Mouse (Mus musculus): ENCODE results near the gene Krt14. TPM values are rescaled to one million over a fixed set of nuclear protein-coding genes. Genes with fewer than 3 reads are reported as not detected.
"Not testable (repeated sequence)": the region's sequence is repeated elsewhere in the genome, so short reads cannot be mapped to it uniquely, and the experiment has no call there.

The Krt14 gene
- 3.0 and 3.1 TPM in 2 replicates for polyA plus RNA-seq (2015; fragmentation: Nextera tagmentation; extraction: Ambion mirVana)

DNA sequence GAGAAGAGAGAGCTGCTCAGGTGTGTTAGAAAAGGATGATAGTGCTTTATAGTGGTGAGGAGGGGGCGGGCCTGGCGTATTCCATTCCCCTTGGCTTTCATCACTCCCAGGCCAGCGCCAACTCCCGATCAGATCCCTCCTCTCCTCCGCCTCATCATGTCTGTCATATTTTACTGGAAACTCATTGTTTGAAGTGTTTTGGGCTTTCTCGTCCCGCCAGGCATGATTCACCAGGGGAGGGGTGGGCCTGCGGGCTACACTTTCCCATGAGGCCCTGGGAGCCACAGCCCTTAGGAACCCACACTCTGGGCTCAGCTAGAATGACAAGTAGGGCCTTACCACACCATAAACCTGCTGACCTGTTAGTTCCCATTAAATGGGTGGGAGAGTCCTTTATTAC lies at the start of gene Krt14:
Gene Krt14, minus strand, starts transcription at position 51 of the 400 bp plus-strand sequence.
- 81% methylated on average over 8 of the region's 8 CpGs for WGBS
- no peaks in the 10 kb centered on the region for H3K36me3 ChIP-seq
- no peak within 1 kb of the TSS for H3K27ac ChIP-seq (replicated peaks)
- ATAC-seq (ENCODE audit: extremely low read depth, insufficient number of reproducible peaks, low FRiP score, low TSS enrichment): no peak
- no peaks in the 10 kb centered on the region for H3K9me3 ChIP-seq
- no peak within 1 kb of the TSS for H3K4me3 ChIP-seq
- H3K4me1 ChIP-seq: no peaks in the 10 kb centered on the region
- no peak within 1 kb of the TSS for H3K4me2 ChIP-seq
- no peak within 1 kb of the TSS for H3K9ac ChIP-seq
- H3K27me3 ChIP-seq (replicated peaks): peaks cover 5% of the 10 kb centered on the region; the same call in 1 of the 2 replicates

GRCm38 (mm10) chr11:100255514-100255913 lies 48.2 kb upstream of the Krt14 start:
- Histone ChIP-seq H3K4me2 (no peak overlapping the region), H3K4me3 (no peak overlapping the region), H3K4me1 (no peaks in the 10 kb centered on the region), H3K9me3 (no peaks in the 10 kb centered on the region), H3K27me3 (replicated peaks) (peaks cover 7% of the 10 kb centered on the region; the same call in 1 of the 2 replicates), H3K9ac (no peak overlapping the region), H3K36me3 (no peaks in the 10 kb centered on the region), H3K27ac (replicated peaks) (no peak overlapping the region)
- ATAC-seq (ENCODE audit: extremely low read depth, insufficient number of reproducible peaks, low FRiP score, low TSS enrichment): no peak
- WGBS: 88% methylated on average over 6 of the region's 6 CpGs

DNA sequence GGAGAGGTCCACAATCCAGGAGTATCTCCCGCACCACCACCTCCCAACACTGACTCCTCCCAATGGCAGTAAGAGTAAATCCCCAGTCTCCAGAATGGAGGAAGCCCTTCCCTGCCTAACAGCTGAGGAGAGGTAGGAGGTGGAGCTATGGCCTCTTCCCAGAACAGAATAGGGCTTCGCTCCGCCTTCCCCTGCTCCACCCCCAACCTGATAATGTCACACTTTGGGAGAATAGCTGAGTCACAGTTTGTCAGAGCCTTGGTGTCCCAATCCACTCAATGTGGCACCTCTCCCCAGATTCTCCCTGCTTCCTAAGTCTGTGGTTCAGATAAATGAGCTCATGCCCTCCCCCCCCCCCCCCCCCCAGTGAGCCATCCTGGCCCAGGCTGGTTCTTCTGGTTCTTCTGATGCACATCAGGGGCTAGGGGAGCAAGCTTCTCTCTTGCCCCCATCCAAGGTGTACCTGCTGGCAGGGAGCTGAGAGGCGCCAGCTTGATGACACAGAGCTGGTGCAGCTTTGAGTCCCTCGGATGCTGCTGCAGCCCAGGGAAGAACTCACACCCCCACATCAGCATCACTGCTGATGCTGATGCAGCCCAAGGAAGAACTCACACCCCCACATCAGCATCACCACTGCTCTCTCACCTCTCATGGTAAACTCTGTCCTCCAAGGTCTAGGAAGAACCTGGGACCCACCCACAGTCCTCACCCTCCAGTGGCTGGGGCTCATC lies 47.2 kb upstream of the Krt14 start:
- Histone ChIP-seq H3K27ac (replicated peaks) (no peak overlapping the region), H3K27me3 (replicated peaks) (peaks cover 7% of the 10 kb centered on the region; the same call in 1 of the 2 replicates), H3K4me3 (no peak overlapping the region), H3K4me1 (no peaks in the 10 kb centered on the region), H3K9me3 (no peaks in the 10 kb centered on the region), H3K9ac (no peak overlapping the region), H3K36me3 (no peaks in the 10 kb centered on the region), H3K4me2 (no peak overlapping the region)
- 50% methylated on average over 5 of the region's 5 CpGs for WGBS
- no peak for ATAC-seq (ENCODE audit: extremely low read depth, insufficient number of reproducible peaks, low FRiP score, low TSS enrichment)

- Histone ChIP-seq H3K9me3 (no peaks in the 10 kb centered on the region), H3K4me2 (no peak within 1 kb of the TSS), H3K4me3 (no peak within 1 kb of the TSS), H3K27ac (replicated peaks) (no peak within 1 kb of the TSS), H3K27me3 (replicated peaks) (no peaks in the 10 kb centered on the region), H3K9ac (no peak within 1 kb of the TSS), H3K4me1 (no peaks in the 10 kb centered on the region), H3K36me3 (no peaks in the 10 kb centered on the region)
- 74% methylated on average over 7 of the region's 7 CpGs for WGBS
- no peak for ATAC-seq (ENCODE audit: extremely low read depth, insufficient number of reproducible peaks, low FRiP score, low TSS enrichment)
These were observed 41.6 kb upstream of the Krt14 start, which contains the start of gene Krt16 for GRCm38 (mm10) chr11:100248852-100249465. TSS of gene Krt16 (minus strand) at chr11:100248902.

GRCm38 (mm10) chr11:100246471-100246870 lies 39.1 kb upstream of the Krt14 start:
- H3K9ac ChIP-seq; H3K4me1 ChIP-seq; H3K27me3 ChIP-seq (replicated peaks); H3K9me3 ChIP-seq; H3K4me2 ChIP-seq; H3K27ac ChIP-seq (replicated peaks); H3K4me3 ChIP-seq; ATAC-seq (ENCODE audit: extremely low read depth, insufficient number of reproducible peaks, low FRiP score, low TSS enrichment); H3K36me3 ChIP-seq: not testable (repeated sequence)
- WGBS: 57% methylated on average over 7 of the region's 7 CpGs

- not testable (repeated sequence) for H3K4me1 ChIP-seq; H3K27ac ChIP-seq (replicated peaks); H3K36me3 ChIP-seq; H3K27me3 ChIP-seq (replicated peaks); H3K4me3 ChIP-seq; H3K9ac ChIP-seq; H3K4me2 ChIP-seq; ATAC-seq (ENCODE audit: extremely low read depth, insufficient number of reproducible peaks, low FRiP score, low TSS enrichment); H3K9me3 ChIP-seq
- WGBS: 76% methylated on average over 4 of the region's 4 CpGs
These were observed 32.9 kb upstream of the Krt14 start for GRCm38 (mm10) chr11:100240272-100240671.

- Histone ChIP-seq H3K4me2 (no peak overlapping the region), H3K9me3 (peaks cover 11% of the 10 kb centered on the region), H3K27ac (replicated peaks) (no peak overlapping the region), H3K27me3 (replicated peaks) (no peaks in the 10 kb centered on the region), H3K4me3 (no peak overlapping the region), H3K4me1 (no peaks in the 10 kb centered on the region), H3K9ac (no peak overlapping the region), H3K36me3 (no peaks in the 10 kb centered on the region)
- ATAC-seq (ENCODE audit: extremely low read depth, insufficient number of reproducible peaks, low FRiP score, low TSS enrichment): no peak
- 59% methylated on average over 8 of the region's 8 CpGs for WGBS
These were observed 14.4 kb upstream of the Krt14 start for GRCm38 (mm10) chr11:100221741-100222140.

DNA sequence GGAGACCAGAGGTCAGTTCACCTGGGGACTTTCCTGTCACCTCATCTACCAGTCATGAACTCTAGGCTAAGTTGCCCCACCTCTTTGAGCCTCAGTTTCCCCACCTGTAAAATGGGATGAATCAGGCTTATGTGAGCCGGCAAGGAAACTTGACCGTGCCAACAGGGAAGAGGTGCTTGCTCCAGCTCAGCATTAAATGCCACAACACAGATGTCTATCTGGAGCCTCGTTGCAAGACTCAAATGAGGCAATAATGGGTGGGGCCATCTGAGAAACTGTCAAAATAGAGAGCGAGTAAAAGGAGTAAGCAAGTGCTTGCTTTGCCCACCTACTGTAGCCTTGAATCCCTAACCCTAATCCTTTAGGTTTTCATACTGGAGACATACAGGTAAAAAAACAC lies 12.0 kb upstream of the Krt14 start:
- Histone ChIP-seq H3K4me2 (no peak overlapping the region), H3K4me1 (no peaks in the 10 kb centered on the region), H3K27ac (replicated peaks) (no peak overlapping the region), H3K4me3 (no peak overlapping the region), H3K36me3 (no peaks in the 10 kb centered on the region), H3K9me3 (no peaks in the 10 kb centered on the region), H3K27me3 (replicated peaks) (0 out of 2 replicates have a peak, but pooled peaks cover 4% of the 10 kb centered on the region), H3K9ac (no peak overlapping the region)
- no peak for ATAC-seq (ENCODE audit: extremely low read depth, insufficient number of reproducible peaks, low FRiP score, low TSS enrichment)
- 83% methylated on average over 4 of the region's 4 CpGs for whole genome bisulfite sequencing

GRCm38 (mm10) chr11:100208542-100208941 lies 1.2 kb upstream of the Krt14 start:
- H3K27me3 ChIP-seq (replicated peaks): peaks cover 5% of the 10 kb centered on the region; the same call in 1 of the 2 replicates
- WGBS: 23% methylated on average over 6 of the region's 6 CpGs

DNA sequence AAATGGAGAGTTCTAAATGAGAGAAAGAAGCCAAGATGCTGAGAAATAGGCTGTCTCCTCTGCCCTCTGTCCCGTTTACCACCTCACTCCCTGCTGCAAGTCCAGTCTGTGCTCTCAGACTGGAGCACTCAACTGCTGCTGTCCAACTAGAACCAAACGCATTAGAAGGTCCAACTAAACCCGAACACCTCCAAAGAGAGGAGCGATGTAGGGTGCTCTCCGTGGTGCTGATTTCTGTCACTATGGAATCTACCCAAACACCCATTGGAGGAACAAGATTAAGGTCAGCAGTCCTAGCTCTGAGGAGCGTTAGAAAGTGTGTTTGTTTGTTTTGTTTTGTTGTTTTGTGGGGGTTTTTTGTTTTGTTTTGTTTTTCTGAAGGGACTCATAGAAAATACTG lies 3.9 kb downstream of the Krt14 start:
- no peak overlapping the region for H3K4me2 ChIP-seq
- 14% methylated on average over 6 of the region's 6 CpGs for WGBS
- no peak for ATAC-seq (ENCODE audit: extremely low read depth, insufficient number of reproducible peaks, low FRiP score, low TSS enrichment)

More at GRCm38 (mm10) chr11:100208542-100208941, 1.2 kb upstream of the Krt14 start:
- no peaks in the 10 kb centered on the region for H3K9me3 ChIP-seq
- H3K4me2 ChIP-seq: no peak overlapping the region
- no peak overlapping the region for H3K9ac ChIP-seq
- H3K27ac ChIP-seq (replicated peaks): no peak overlapping the region
- no peak for ATAC-seq (ENCODE audit: extremely low read depth, insufficient number of reproducible peaks, low FRiP score, low TSS enrichment)
- H3K36me3 ChIP-seq: no peaks in the 10 kb centered on the region
- H3K4me1 ChIP-seq: no peaks in the 10 kb centered on the region
- H3K4me3 ChIP-seq: no peak overlapping the region

GRCm38 (mm10) chr11:100202906-100203305 lies 4.4 kb downstream of the Krt14 start:
- no peak overlapping the region for H3K9ac ChIP-seq
- WGBS: 72% methylated on average over 4 of the region's 4 CpGs
- no peak overlapping the region for H3K4me3 ChIP-seq
- no peaks in the 10 kb centered on the region for H3K4me1 ChIP-seq
- no peaks in the 10 kb centered on the region for H3K9me3 ChIP-seq
- no peaks in the 10 kb centered on the region for H3K36me3 ChIP-seq
- H3K4me2 ChIP-seq: no peak overlapping the region
- H3K27me3 ChIP-seq (replicated peaks): no peaks in the 10 kb centered on the region; the same call in 1 of the 2 replicates
- no peak for ATAC-seq (ENCODE audit: extremely low read depth, insufficient number of reproducible peaks, low FRiP score, low TSS enrichment)
- no peak overlapping the region for H3K27ac ChIP-seq (replicated peaks)

More for the DNA sequence above, 3.9 kb downstream of the Krt14 start:
- Histone ChIP-seq H3K36me3 (no peaks in the 10 kb centered on the region), H3K27me3 (replicated peaks) (peaks cover under 1% of the 10 kb centered on the region; the same call in 1 of the 2 replicates), H3K9me3 (no peaks in the 10 kb centered on the region), H3K4me1 (no peaks in the 10 kb centered on the region), H3K27ac (replicated peaks) (no peak overlapping the region), H3K9ac (no peak overlapping the region), H3K4me3 (no peak overlapping the region)
